Mouse (Mus musculus) thymus, adult 18-20 months (tissue): ENCODE data around the gene Gpr61.

Experiments
- DNase-seq, 2 experiments: peaks; one replicate each; pipeline ENCODE4 v3.0.0; 2022; ENCODE audit warnings: mixed read lengths in 2 of 2

The Gpr61 gene

GRCm38 (mm10) chr3:108129804-108130203 is 24.9 kb downstream of the Gpr61 start:
- no peak for DNase-seq

DNA sequence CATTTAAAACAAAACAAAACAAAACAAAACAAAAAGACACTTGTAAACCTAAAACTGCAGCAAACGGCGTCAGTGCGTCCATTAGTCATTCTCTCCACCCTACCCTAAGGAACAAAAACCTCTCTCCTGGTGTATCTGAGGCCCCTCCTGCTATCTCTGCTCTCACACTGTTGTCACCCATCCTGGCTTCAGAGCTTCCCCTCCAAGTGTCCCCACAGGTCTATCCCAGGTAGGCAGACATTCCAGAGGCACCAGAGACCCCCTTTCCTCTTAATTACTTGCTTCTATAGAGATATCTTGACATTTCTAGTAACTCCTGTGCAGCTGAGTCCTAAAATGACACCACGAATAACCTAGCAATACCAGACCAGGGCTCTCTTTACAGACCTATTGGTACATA is 25.3 kb downstream of the Gpr61 start:
- no peak for DNase-seq

GRCm38 (mm10) chr3:108128520-108128919 is 26.2 kb downstream of the Gpr61 start:
- no peak for DNase-seq

DNA sequence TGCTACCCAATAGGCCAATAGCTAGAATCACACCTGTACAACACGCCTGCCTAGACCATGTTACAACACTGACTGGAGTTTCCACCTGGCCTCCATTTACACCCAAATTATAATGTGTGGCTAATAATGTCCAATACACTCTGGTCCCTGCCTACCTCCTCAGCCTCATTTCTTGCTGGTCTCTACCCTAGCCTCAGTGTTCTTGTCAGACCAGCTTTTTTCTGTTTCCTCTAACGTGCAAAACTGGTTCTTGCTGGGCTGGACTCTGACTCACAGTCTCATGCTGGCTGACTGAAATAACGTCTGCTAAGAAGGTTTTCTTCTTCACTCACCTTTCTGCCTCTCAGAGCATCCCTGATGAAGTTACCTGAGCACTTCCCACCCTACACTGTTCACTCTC is 28.4 kb downstream of the Gpr61 start:
- DNase-seq = no peak

- no peak for DNase-seq
Measured at GRCm38 (mm10) chr3:108124131-108124530, 30.6 kb downstream of the Gpr61 start.

DNA sequence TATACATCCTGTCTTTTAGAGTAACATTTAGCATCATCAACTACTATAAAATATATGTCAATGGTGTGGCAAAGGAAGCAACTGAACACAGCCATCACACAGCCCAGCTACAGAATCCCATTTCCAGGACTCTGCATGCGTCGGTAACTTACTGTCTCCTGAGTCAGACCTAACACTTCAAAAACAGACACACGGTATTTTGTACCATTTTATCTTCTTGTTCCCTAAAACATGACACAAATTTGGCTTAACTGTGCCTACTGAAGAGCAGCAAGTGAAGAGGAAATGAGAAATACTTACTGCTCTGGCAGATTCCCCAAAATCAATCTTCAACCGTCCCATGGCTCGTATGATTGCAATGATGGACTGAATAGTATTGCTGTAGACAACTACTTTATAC is 31.4 kb downstream of the Gpr61 start:
- DNase-seq = no peak

- no peak for DNase-seq
Measured at GRCm38 (mm10) chr3:108121101-108121500, 33.6 kb downstream of the Gpr61 start.

- no peak for DNase-seq
Measured at GRCm38 (mm10) chr3:108117465-108117864, 37.2 kb downstream of the Gpr61 start.

DNA sequence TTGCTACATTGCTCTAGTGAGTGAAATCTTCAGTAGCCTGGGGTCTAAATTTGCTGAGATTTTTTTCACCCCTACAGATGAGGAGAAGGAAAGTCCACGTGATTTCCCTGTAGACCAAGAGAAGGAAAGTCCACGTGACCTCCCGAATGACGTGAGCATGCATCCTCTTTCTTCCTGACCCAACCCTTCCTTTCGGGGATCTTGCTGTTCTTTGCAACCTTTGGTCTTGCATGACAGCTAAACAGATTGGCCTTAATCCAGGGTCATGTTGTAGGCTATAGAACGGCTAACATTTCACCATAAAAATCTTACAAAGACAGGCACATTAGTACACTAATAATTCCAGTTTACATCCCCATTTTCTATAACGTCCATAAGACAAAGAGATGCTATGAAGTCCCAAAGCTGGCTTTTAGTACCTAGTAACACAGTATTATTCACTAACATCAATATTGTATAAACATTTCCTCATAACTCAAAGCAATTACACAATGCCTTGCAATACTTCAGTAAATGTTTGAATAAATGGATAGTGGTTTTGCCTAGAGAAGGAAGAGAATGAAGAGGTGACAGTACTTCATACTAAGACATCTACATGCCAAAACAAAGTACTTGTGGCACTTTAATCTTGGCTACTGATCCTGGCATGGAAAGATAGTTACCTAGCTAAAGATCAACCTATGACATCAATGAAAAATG is 40.9 kb downstream of the Gpr61 start:
- no peak for DNase-seq

GRCm38 (mm10) chr3:108112666-108113065 is 42.0 kb downstream of the Gpr61 start:
- DNase-seq = no peak

DNA sequence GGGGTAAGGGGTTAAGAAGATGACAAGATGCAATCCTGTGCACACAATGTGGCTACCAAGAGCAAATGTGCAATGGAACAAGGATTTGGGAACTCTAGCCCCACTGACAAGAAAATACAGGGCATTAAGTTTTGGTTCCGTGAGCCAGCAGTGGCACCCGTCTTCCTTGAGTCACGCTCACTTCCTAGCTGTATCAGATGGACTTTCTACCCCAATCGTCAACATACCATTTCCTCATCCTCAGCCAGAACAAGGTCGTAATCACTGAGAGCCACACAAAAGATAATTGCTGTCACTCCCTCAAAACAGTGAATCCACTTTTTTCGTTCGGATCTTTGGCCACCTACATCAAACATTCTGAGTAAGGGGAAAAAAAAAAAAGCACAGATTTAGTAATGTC is 42.4 kb downstream of the Gpr61 start:
- no peak for DNase-seq

DNA sequence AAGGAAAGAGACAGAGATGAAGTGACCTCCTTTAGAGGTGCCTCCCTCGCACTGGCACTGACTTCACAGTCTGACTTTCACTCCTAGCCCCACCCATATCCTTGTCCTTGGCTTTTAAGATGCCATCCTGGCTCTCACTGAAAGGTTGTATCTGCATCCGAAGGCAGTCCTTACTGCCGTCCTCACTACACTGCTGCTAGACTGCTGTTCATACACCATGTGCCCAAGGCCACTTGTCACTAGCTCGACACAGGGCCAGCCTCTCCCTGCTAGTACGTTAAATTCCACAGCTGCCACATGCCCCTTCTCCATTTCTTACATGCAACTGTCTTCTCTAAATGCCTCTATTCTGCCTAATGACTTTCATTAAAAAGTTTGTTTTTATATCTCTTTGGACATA is 43.4 kb downstream of the Gpr61 start:
- no peak for DNase-seq

GRCm38 (mm10) chr3:108105281-108105680 is 49.4 kb downstream of the Gpr61 start:
- no peak for DNase-seq

DNA sequence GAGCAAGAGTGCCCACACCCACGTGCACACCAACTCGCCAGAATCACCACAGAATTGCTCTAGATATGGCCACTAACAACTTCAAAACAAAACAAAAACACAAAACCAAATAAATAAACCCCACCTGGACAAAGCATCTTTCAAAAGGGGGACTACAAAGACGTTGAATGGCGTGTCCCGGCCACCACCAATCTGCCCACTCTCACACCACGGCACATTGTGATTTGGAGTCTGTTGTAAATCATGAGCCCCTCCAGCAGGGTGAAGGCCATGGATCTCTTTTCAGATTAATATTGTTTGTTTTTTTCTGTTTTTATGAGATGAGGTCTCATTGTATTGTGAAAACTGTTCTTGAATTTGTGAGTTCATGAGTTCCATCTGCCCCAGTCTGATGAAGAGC is 52.6 kb downstream of the Gpr61 start:
- no peak for DNase-seq

DNA sequence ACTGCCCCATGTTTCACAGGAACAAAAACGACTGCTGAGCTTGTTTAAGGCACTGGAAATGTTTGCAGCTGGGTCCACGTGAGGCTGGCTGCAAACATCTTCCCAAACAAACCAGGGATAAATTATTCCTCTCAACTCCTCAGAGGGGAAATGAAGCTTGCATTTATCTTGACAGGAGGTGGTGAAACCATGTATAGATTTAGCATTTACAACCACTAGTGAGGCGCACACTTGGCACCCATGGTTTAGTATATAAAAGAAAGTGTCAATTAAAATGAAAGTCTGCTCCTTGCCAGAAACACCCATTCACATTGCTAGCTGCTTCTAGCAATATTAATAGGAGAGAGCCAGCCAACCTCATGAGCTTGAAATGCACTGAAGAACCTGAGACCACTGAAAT is 53.1 kb downstream of the Gpr61 start:
- DNase-seq = no peak
